Mouse (Mus musculus) forebrain, embryonic 11.5 days (tissue): ENCODE data around the gene Nmu. TPM values are rescaled to one million over a fixed set of nuclear protein-coding genes. Genes with fewer than 3 reads are reported as not detected.
A peak's percentile ranks its signal among the peaks of the same experiment; 100 is the strongest.

ENCODE experiments used
- ATAC-seq: fragments of 200-750 bp; cut with Nextera tagmentation; replicated peaks from 2 replicates; pipeline ENCODE4 v1.8.0; 2017; ENCODE audit warnings: moderate TSS enrichment; ENCODE audit not compliant: low FRiP score
- DNase-seq: peaks from one replicate; pipeline ENCODE4 v3.0.0-alpha.2; 2017; ENCODE audit warnings: low spot score
- H3K27ac ChIP-seq: fragments of 300-500 bp; sonication (generic); 2 replicates; pipeline ENCODE4 v1.5.1; 2014; ENCODE audit warnings: low read depth, low read length
- H3K27me3 ChIP-seq: fragments of 300-500 bp; sonication (generic); 2 replicates; pipeline ENCODE4 v1.6.1; 2014; ENCODE audit warnings: mild to moderate bottlenecking, low read length, mixed read lengths; ENCODE audit not compliant: control insufficient read depth, insufficient read depth
- H3K36me3 ChIP-seq: fragments of 300-500 bp; sonication (generic); 2 replicates; pipeline ENCODE4 v1.6.1; 2014; ENCODE audit warnings: mild to moderate bottlenecking, low read length, moderate library complexity, mixed read lengths; ENCODE audit not compliant: control insufficient read depth, insufficient read depth
- H3K4me1 ChIP-seq: fragments of 300-500 bp; sonication (generic); replicated peaks from 2 replicates; pipeline ENCODE4 v1.6.1; 2014; ENCODE audit warnings: low read length, mixed read lengths; ENCODE audit not compliant: control insufficient read depth, insufficient read depth
- H3K4me2 ChIP-seq: fragments of 300-500 bp; sonication (generic); 2 replicates; pipeline ENCODE4 v1.6.1; 2014; ENCODE audit warnings: low read depth, mild to moderate bottlenecking, low read length, moderate library complexity, mixed read lengths; ENCODE audit not compliant: severe bottlenecking
- H3K4me3 ChIP-seq: fragments of 300-500 bp; sonication (generic); 2 replicates; pipeline ENCODE4 v1.5.1; 2014; ENCODE audit warnings: low read depth, low read length
- H3K9ac ChIP-seq: fragments of 300-500 bp; sonication (generic); 2 replicates; pipeline ENCODE4 v1.6.1; 2014; ENCODE audit warnings: low read length
- H3K9me3 ChIP-seq: fragments of 300-500 bp; sonication (generic); 2 replicates; pipeline ENCODE4 v1.6.1; 2016; ENCODE audit warnings: low read length, mixed read lengths; ENCODE audit not compliant: control insufficient read depth
- WGBS: fragments of 180-500 bp; shearing (Covaris S2); extraction: QIAGEN DNeasy Blood & Tissue Kit; methylation state at CpG from one replicate; pipeline ENCODE4 v1.1.7; 2014; 5-methylcytosine and 5-hydroxymethylcytosine counted together
- polyA plus RNA-seq: library from polyadenylated mRNA; unstranded; fragments of >200 nt; fragmentation: Nextera tagmentation; extraction: Ambion mirVana; gene quantifications from 2 replicates; pipeline ENCODE4 v1.2.1, GENCODE M21; 2014

The Nmu gene
- polyA plus RNA-seq, 1 experiment from 2014 or later, result not detected

GRCm38 (mm10) chr5:76333833-76334232 is 29.8 kb downstream of the Nmu start:
- H3K4me3 ChIP-seq, result no peak overlapping the region
- WGBS, result 62% methylated on average over 4 of the region's 4 CpGs
- H3K36me3 ChIP-seq, result no peaks in the 10 kb centered on the region
- H3K4me2 ChIP-seq, result no peak overlapping the region
- no peaks in the 10 kb centered on the region for H3K27me3 ChIP-seq
- DNase-seq (no peak), ATAC-seq (no peak)
- H3K9ac ChIP-seq, result no peak overlapping the region
- H3K27ac ChIP-seq, result no peak overlapping the region
- H3K9me3 ChIP-seq, result no peaks in the 10 kb centered on the region
- 0 out of 2 replicates have a peak, but pooled peaks cover 2% of the 10 kb centered on the region for H3K4me1 ChIP-seq

GRCm38 (mm10) chr5:76330953-76331352 is 32.6 kb downstream of the Nmu start, which contains the start of gene Pdcl2:
Pdcl2 (minus strand) TSS chr5:76331156.
- H3K9me3 ChIP-seq, result no peaks in the 10 kb centered on the region
- H3K4me3 ChIP-seq, result no peak within 1 kb of the TSS
- DNase-seq (no peak), ATAC-seq (no peak)
- H3K27me3 ChIP-seq, result no peaks in the 10 kb centered on the region
- H3K36me3 ChIP-seq, result no peaks in the 10 kb centered on the region
- no peak within 1 kb of the TSS for H3K27ac ChIP-seq
- H3K4me1 ChIP-seq, result 0 out of 2 replicates have a peak, but pooled peaks cover 2% of the 10 kb centered on the region
- no peak within 1 kb of the TSS for H3K4me2 ChIP-seq
- WGBS, result 88% methylated on average over 7 of the region's 7 CpGs
- no peak within 1 kb of the TSS for H3K9ac ChIP-seq

- H3K9ac ChIP-seq, result no peak overlapping the region
- no peak for DNase-seq
- no peaks in the 10 kb centered on the region for H3K36me3 ChIP-seq
- H3K27ac ChIP-seq, result no peak overlapping the region
- no peaks in the 10 kb centered on the region for H3K27me3 ChIP-seq
- H3K4me2 ChIP-seq, result no peak overlapping the region
- ATAC-seq, result no peak
- WGBS, result 67% methylated on average over 2 of the region's 2 CpGs
- no peaks in the 10 kb centered on the region for H3K4me1 ChIP-seq
- H3K4me3 ChIP-seq, result no peak overlapping the region
- no peaks in the 10 kb centered on the region for H3K9me3 ChIP-seq
Measured at GRCm38 (mm10) chr5:76327296-76327695, 36.3 kb downstream of the Nmu start.

- Histone ChIP-seq H3K27ac (no peak overlapping the region), H3K4me3 (no peak overlapping the region), H3K9ac (no peak overlapping the region), H3K36me3 (no peaks in the 10 kb centered on the region), H3K4me2 (no peak overlapping the region), H3K4me1 (peaks cover 7% of the 10 kb centered on the region; the same call in 1 of the 2 replicates), H3K27me3 (no peaks in the 10 kb centered on the region), H3K9me3 (no peaks in the 10 kb centered on the region)
- 91% methylated on average over 4 of the region's 4 CpGs for WGBS
- DNase-seq, result no peak
- ATAC-seq, result no peak
Measured at GRCm38 (mm10) chr5:76325113-76325512, 38.5 kb downstream of the Nmu start.

- WGBS, result 20% methylated on average over 11 of the region's 11 CpGs
- Histone ChIP-seq H3K9me3 (no peaks in the 10 kb centered on the region), H3K27ac (no peak overlapping the region), H3K4me1 (peaks cover 7% of the 10 kb centered on the region; the same call in 1 of the 2 replicates), H3K9ac (no peak overlapping the region), H3K4me3 (no peak overlapping the region), H3K4me2 (no peak overlapping the region), H3K27me3 (no peaks in the 10 kb centered on the region), H3K36me3 (no peaks in the 10 kb centered on the region)
- no peak for ATAC-seq
- no peak for DNase-seq
Measured at GRCm38 (mm10) chr5:76321249-76322196, 42.1 kb downstream of the Nmu start.

GRCm38 (mm10) chr5:76308206-76308605 is 55.4 kb downstream of the Nmu start:
- 71% methylated on average over 2 of the region's 2 CpGs for WGBS
- H3K27me3 ChIP-seq, result no peaks in the 10 kb centered on the region
- no peak for DNase-seq
- no peak overlapping the region for H3K27ac ChIP-seq
- H3K9me3 ChIP-seq, result no peaks in the 10 kb centered on the region
- H3K4me1 ChIP-seq, result no peaks in the 10 kb centered on the region; the same call in 1 of the 2 replicates
- no peak for ATAC-seq
- no peak overlapping the region for H3K4me3 ChIP-seq
- H3K9ac ChIP-seq, result no peak overlapping the region
- H3K36me3 ChIP-seq, result no peaks in the 10 kb centered on the region
- H3K4me2 ChIP-seq, result no peak overlapping the region

GRCm38 (mm10) chr5:76306261-76306660 is 57.3 kb downstream of the Nmu start:
- DNase-seq (no peak), ATAC-seq (no peak)
- no peaks in the 10 kb centered on the region; the same call in 1 of the 2 replicates for H3K4me1 ChIP-seq
- H3K4me3 ChIP-seq, result no peak overlapping the region
- H3K9me3 ChIP-seq, result no peaks in the 10 kb centered on the region
- H3K36me3 ChIP-seq, result no peaks in the 10 kb centered on the region
- H3K9ac ChIP-seq, result no peak overlapping the region
- 73% methylated on average over 3 of the region's 3 CpGs for WGBS
- no peak overlapping the region for H3K4me2 ChIP-seq
- no peaks in the 10 kb centered on the region for H3K27me3 ChIP-seq
- H3K27ac ChIP-seq, result no peak overlapping the region

- ATAC-seq (no peak), DNase-seq (peak; percentile 54)
- 6% methylated on average over 7 of the region's 8 CpGs for WGBS
- Histone ChIP-seq H3K9ac (peak overlapping the region; percentile 7; the same call in 1 of the 2 replicates), H3K36me3 (no peaks in the 10 kb centered on the region), H3K4me1 (no peaks in the 10 kb centered on the region; the same call in 1 of the 2 replicates), H3K4me3 (peak overlapping the region; percentile 94), H3K9me3 (no peaks in the 10 kb centered on the region), H3K4me2 (peak overlapping the region; percentile 88), H3K27ac (no peak overlapping the region), H3K27me3 (no peaks in the 10 kb centered on the region)
Measured at GRCm38 (mm10) chr5:76305616-76306015, 58.0 kb downstream of the Nmu start.
